Mouse (Mus musculus) cerebellum, postnatal 25 days (tissue): Measurements from ENCODE around the gene 4931440F15Rik.
A peak's percentile ranks its signal among the peaks of the same experiment; 100 is the strongest.
"Not testable (repeated sequence)": the region's sequence is repeated elsewhere in the genome, so short reads cannot be mapped to it uniquely, and the experiment has no call there.

ENCODE experiments used
- DNase-seq, 2 experiments: peaks; one replicate each; pipeline ENCODE4 v3.0.0; 2021; ENCODE audit warnings: mixed read lengths in 2 of 2

The 4931440F15Rik gene

GRCm38 (mm10) chr11:29825271-29825718, at the start of gene 4931440F15Rik:
TSS of gene 4931440F15Rik (minus strand) at chr11:29825668.
- DNase-seq: not testable (repeated sequence)

GRCm38 (mm10) chr11:29874781-29875180, 49.3 kb upstream of the 4931440F15Rik start:
- not testable (repeated sequence) for DNase-seq

- no peak for DNase-seq
Observed at GRCm38 (mm10) chr11:29870174-29870573, 44.7 kb upstream of the 4931440F15Rik start.

GRCm38 (mm10) chr11:29864269-29864668, 38.8 kb upstream of the 4931440F15Rik start:
- DNase-seq: no peak

- peak; percentile 31 to 64 for DNase-seq
Observed at GRCm38 (mm10) chr11:29861750-29862397, 36.4 kb upstream of the 4931440F15Rik start.

GRCm38 (mm10) chr11:29861040-29861439, 35.6 kb upstream of the 4931440F15Rik start:
- DNase-seq: no peak

GRCm38 (mm10) chr11:29840606-29841227, 15.2 kb upstream of the 4931440F15Rik start:
- no peak for DNase-seq

GRCm38 (mm10) chr11:29839781-29840180, 14.3 kb upstream of the 4931440F15Rik start:
- peak in 1 of 2 experiments; percentile 31 for DNase-seq

GRCm38 (mm10) chr11:29837066-29837465, 11.6 kb upstream of the 4931440F15Rik start:
- no peak for DNase-seq

GRCm38 (mm10) chr11:29827729-29828128, 2.3 kb upstream of the 4931440F15Rik start:
- no peak for DNase-seq

GRCm38 (mm10) chr11:29826001-29826400, 533 bp upstream of the 4931440F15Rik start:
- DNase-seq: no peak

- peak; percentile 24 to 32 for DNase-seq
Observed at GRCm38 (mm10) chr11:29824474-29825270, 796 bp downstream of the 4931440F15Rik start.

GRCm38 (mm10) chr11:29823141-29823540, 2.3 kb downstream of the 4931440F15Rik start:
- no peak for DNase-seq

- DNase-seq: no peak
Observed at GRCm38 (mm10) chr11:29815670-29816069, 9.8 kb downstream of the 4931440F15Rik start.

- no peak for DNase-seq
Observed at GRCm38 (mm10) chr11:29815261-29815660, 10.2 kb downstream of the 4931440F15Rik start.

GRCm38 (mm10) chr11:29813267-29813666, 12.2 kb downstream of the 4931440F15Rik start:
- DNase-seq: no peak

- DNase-seq: no peak
Observed at GRCm38 (mm10) chr11:29812475-29812874, 13.0 kb downstream of the 4931440F15Rik start.

GRCm38 (mm10) chr11:29810324-29810723, 15.1 kb downstream of the 4931440F15Rik start:
- no peak for DNase-seq

GRCm38 (mm10) chr11:29808981-29809589, 16.4 kb downstream of the 4931440F15Rik start:
- peak in 1 of 2 experiments; percentile 12 for DNase-seq

- DNase-seq: peak; percentile 57 to 66
Observed at GRCm38 (mm10) chr11:29808173-29808980, 17.1 kb downstream of the 4931440F15Rik start.

- DNase-seq: no peak
Observed at GRCm38 (mm10) chr11:29807325-29807724, 18.1 kb downstream of the 4931440F15Rik start.
